Mouse (Mus musculus): ENCODE measurements at regions not wholly inside any gene's neighbourhood (a gene's known extent, or its start where the extent isn't known, plus 50 kb on each side); places are given as distances from the start of the nearest gene placed in this dataset.
"Not testable (repeated sequence)": the region's sequence is repeated elsewhere in the genome, so short reads cannot be mapped to it uniquely, and the experiment has no call there.

DNA sequence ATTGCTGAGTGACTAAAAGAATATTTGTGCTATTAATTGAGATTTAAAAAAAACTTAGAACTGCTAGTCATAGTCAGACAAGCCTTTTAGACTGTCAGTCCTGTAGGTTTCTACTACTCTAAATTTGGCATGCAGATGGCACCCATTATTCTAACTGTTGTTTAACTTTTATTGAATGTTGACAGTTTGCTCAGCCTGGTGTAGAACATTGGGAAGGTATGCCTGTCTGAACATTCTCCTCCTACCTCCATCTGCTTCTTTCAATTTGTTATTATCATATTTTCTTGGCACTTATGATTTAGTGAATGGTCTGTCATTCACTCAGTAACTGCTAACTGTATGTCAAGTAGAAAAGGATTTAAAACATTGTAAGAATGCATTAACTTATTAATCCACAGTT lies 130.9 kb downstream of the Gmnc start:
- DNase-seq (ENCODE audit: low spot score) = no peak

DNA sequence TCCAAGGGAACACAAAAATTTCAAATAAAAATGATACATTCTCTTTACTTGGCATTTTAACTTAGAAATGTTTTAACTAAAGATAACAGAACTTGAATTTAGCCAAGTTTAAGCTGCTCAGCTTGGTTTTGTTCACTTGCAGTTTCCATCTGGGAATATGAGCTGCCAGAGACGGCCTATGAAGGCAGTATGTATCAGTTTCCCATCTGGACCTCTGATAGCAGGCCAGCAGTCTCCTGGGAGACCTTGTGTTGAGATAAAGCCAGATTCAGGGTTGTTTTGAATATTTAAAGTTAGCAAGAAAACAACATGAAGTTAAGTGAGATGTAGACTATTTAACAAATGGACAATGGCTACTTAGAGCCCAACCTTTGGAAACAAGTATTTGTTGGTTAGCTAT lies 142.3 kb downstream of the Gmnc start:
- no peak for DNase-seq (ENCODE audit: low spot score)

DNA sequence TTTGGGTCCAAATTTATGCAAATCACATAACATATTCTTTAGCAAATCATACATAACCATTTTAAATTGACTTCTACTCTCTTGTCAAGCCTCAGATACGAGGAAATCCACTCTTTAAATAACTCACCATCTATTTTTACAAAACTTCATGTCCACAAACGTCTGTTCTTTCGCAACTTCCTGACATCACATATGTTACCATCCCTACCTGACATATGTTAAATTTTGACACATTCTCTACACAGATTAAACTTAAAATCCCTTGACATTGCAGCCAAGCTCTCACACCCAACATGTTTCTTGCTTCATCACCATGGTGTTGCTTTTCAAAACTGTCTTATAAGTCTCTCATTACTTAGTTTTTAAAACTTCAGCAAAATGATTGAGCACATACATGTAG lies 164.4 kb downstream of the Gmnc start:
- no peak for DNase-seq (ENCODE audit: low spot score)

DNA sequence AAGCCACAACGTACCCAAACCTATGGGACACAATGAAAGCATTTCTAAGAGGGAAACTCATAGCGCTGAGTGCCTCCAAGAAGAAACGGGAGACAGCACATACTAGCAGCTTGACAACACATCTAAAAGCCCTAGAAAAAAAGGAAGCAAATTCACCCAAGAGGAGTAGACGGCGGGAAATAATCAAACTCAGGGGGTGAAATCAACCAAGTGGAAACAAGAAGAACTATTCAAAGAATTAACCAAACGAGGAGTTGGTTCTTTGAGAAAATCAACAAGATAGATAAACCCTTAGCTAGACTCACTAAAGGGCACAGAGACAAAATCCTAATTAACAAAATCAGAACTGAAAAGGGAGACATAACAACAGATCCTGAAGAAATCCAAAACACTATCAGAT lies 180.3 kb downstream of the Gmnc start:
- not testable (repeated sequence) for DNase-seq (ENCODE audit: low spot score)

DNA sequence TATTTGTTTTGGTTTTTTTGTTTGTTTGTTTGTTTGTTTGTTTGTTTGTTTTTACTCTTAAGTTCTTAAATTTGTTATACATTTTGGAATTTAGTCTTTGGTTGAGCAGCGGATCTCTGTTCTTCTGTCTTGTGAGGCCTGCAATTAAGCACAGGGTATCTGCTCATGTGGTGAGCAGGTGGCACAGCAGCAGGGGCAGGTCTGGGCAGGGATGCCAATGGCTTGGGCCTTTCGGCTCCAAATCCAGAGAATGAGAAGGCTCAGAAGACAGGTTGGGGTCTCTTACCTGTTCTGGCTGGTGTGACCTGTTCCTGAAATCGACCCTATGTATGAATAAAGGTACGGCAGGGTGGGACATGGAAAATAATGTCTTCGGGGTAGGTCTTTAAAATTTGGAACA lies 186.0 kb downstream of the Gmnc start:
- no peak for DNase-seq (ENCODE audit: low spot score)

DNA sequence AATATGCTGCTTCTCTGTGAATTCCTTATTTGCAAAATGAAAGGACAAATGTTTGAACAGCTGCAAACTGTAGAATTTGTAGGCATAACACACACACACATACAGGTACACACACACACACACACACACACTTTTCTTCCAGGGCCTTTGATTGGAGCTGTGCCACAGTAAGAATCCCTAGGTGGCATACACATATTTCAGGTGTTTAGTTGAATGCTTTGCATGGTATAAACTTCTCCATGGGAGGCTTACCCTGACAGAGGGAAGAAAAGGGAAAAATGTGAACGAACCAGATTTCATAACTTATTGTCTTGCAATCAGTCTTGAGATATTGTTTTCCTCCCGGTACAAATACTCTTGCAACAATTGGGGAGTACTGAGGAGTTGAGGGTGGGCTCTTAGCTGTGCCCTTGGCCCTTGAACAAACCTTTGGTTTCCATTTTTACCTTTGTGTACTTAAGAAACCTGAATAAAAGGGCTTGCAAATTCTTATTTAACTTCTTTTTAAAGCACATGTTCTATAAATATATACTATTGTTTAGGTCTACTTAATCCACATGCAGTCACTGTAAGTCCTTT lies 204.3 kb downstream of the Gmnc start:
- no peak for DNase-seq (ENCODE audit: low spot score)

DNA sequence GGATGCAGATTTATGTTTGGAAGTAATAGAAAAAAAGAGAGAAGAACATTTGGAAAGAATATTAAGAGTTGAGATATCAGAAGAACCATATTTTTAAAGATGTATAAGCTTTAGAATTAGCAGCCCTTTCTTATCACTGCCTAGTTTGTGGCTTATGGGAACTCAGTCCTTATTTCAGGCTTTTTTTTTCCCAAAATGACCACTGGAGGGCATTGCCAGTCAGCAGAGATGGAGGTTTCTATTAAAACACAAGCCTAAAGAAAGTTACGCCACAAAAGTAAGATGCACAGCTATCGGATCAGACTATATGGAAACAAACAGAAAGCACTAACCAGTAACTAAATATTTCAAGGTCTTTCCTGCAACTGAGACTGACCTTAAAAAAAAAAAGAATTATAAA lies 200.8 kb downstream of the Il1rap start:
- peak; percentile 24 for DNase-seq (ENCODE audit: low spot score)

All from embryo, embryonic 10 days (tissue).